Mouse (Mus musculus): ENCODE data around the gene Olfr266.

Gene Olfr266

GRCm38 (mm10) chr3:106826187-106826586 is at the start of gene Olfr266:
Gene Olfr266 (minus strand): TSS chr3:106826287.
- DNase-seq: no peak

GRCm38 (mm10) chr3:106875626-106876025 is 49.5 kb upstream of the Olfr266 start:
- no peak for DNase-seq

- no peak for DNase-seq
Measured at GRCm38 (mm10) chr3:106872893-106873292, 46.8 kb upstream of the Olfr266 start.

- DNase-seq: no peak
Measured at GRCm38 (mm10) chr3:106832107-106832506, 6.0 kb upstream of the Olfr266 start.

GRCm38 (mm10) chr3:106817676-106818075 is 8.4 kb downstream of the Olfr266 start:
- DNase-seq: no peak

GRCm38 (mm10) chr3:106808972-106809695 is 17.0 kb downstream of the Olfr266 start:
- no peak for DNase-seq

- no peak for DNase-seq
Measured at GRCm38 (mm10) chr3:106798079-106798478, 28.0 kb downstream of the Olfr266 start.

- peak; percentile 3 for DNase-seq
Measured at GRCm38 (mm10) chr3:106789930-106790329, 36.2 kb downstream of the Olfr266 start, which contains the start of gene Cd53. Gene Cd53 (minus strand): TSS chr3:106790149.

- DNase-seq: no peak
Measured at GRCm38 (mm10) chr3:106788440-106788887, 37.6 kb downstream of the Olfr266 start.

- DNase-seq: no peak
Measured at GRCm38 (mm10) chr3:106787972-106788371, 38.1 kb downstream of the Olfr266 start.

GRCm38 (mm10) chr3:106785130-106785529 is 41.0 kb downstream of the Olfr266 start:
- DNase-seq: no peak

- no peak for DNase-seq
Measured at GRCm38 (mm10) chr3:106771834-106772233, 54.3 kb downstream of the Olfr266 start.

Measured in liver (tissue).